Mouse (Mus musculus): ENCODE measurements at regions not wholly inside any gene's neighbourhood (a gene's known extent, or its start where the extent isn't known, plus 50 kb on each side); places are given as distances from the start of the nearest gene placed in this dataset.

DNA sequence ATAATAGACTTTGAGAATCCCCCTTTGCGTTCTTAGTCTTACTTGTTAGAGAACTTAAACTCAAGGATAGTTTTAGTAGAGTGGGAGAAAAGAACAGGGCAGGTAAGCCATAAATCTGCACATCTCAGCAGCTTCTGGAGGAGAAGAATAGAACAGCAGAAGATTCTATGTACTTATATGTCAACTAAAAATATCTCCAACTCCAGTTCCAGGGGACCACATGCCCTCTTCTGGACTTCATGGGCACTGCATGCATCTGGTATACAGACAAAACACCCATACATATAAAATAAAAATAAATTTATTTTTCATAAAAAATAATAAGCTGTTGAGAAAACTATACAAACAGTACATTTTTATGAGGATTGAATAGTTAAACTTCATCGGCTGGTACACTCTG is 196.4 kb downstream of the Mettl4 start:
- peak; percentile 17 to 49 for DNase-seq (ENCODE audit: low spot score in 2 of 2)

DNA sequence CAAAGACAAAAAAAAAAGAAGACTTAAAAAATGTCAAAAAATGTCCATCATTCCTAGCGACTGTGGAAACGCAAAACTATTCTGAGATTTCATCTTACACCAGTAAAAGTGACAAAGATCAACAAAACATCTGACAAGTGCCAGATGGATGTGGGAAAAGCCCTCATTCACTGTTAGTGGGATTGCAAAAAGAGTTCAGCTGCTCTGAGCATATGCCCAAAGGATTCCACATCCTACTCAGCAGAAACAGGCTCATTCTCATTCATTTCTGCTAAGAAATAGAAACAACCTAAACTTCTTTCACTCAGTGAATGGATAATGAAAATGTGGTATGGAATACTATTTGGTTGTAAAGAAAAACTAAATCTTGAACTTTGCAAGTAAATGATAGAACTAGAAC is 221.1 kb downstream of the Mettl4 start:
- no peak for DNase-seq (ENCODE audit: low spot score in 2 of 2)
